Mouse (Mus musculus) thymus, adult 2 months (tissue): ENCODE measurements around the gene Exoc6b. TPM values are rescaled to one million over a fixed set of nuclear protein-coding genes. Genes with fewer than 3 reads are reported as not detected.
"Not testable (repeated sequence)": the region's sequence is repeated elsewhere in the genome, so short reads cannot be mapped to it uniquely, and the experiment has no call there.

Experiments
- DNase-seq: peaks from one replicate; pipeline ENCODE4 v3.0.0; 2021
- H3K27ac ChIP-seq: fragments of 200-500 bp; 2 replicates; pipeline ENCODE4 v1.5.1; 2012; ENCODE audit warnings: low read length, control low read depth; ENCODE audit not compliant: control insufficient read depth, insufficient read depth
- H3K27me3 ChIP-seq: fragments of 200-500 bp; 2 replicates; pipeline ENCODE4 v1.6.1; 2012; ENCODE audit warnings: mild to moderate bottlenecking, low read length, moderate library complexity, mixed read lengths; ENCODE audit not compliant: control insufficient read depth, insufficient read depth
- H3K36me3 ChIP-seq: fragments of 200-500 bp; 2 replicates; pipeline ENCODE4 v1.6.1; 2012; ENCODE audit warnings: mild to moderate bottlenecking, low read length, moderate library complexity; ENCODE audit not compliant: control insufficient read depth, insufficient read depth
- H3K4me1 ChIP-seq: fragments of 200-500 bp; replicated peaks from 2 replicates; pipeline ENCODE4 v1.6.1; 2012; ENCODE audit warnings: low read length; ENCODE audit not compliant: control insufficient read depth, insufficient read depth
- H3K4me3 ChIP-seq: fragments of 200-500 bp; 2 replicates; pipeline ENCODE4 v1.5.1; 2012; ENCODE audit warnings: mild to moderate bottlenecking, low read length, control low read depth, moderate library complexity; ENCODE audit not compliant: control insufficient read depth, insufficient read depth
- CTCF ChIP-seq: fragments of 200-500 bp; IDR thresholded peaks from 2 replicates; pipeline ENCODE4 v1.5.1; 2012; ENCODE audit warnings: mild to moderate bottlenecking, control low read depth, low read length, moderate library complexity, borderline replicate concordance; ENCODE audit not compliant: control insufficient read depth, poor library complexity, insufficient read depth; ENCODE audit errors: extremely low read depth
- POLR2A ChIP-seq: fragments of 200-500 bp; IDR thresholded peaks from 2 replicates; pipeline ENCODE4 v1.6.1; 2012; ENCODE audit warnings: mild to moderate bottlenecking, low read length, control low read depth, moderate library complexity; ENCODE audit not compliant: control insufficient read depth, poor library complexity, insufficient read depth; ENCODE audit errors: extremely low read depth
- WGBS: fragments of 180-500 bp; shearing (Covaris S2); methylation state at CpG from one replicate; pipeline ENCODE4 v1.1.7; 2018; 5-methylcytosine and 5-hydroxymethylcytosine counted together
- polyA plus RNA-seq: library from polyadenylated mRNA; depleted of rRNA; stranded (reverse); fragments of >200 nt; gene quantifications from 2 replicates; pipeline ENCODE4 v1.2.3, GENCODE M21; 2012

The Exoc6b gene
- polyA plus RNA-seq, 1 experiment = 8.2 TPM

GRCm38 (mm10) chr6:85086645-85087044 is 17.3 kb upstream of the Exoc6b start:
- no peaks in the 10 kb centered on the region for H3K27me3 ChIP-seq
- H3K27ac ChIP-seq = no peak overlapping the region
- no peaks in the 10 kb centered on the region for H3K4me1 ChIP-seq
- H3K36me3 ChIP-seq = no peaks in the 10 kb centered on the region
- DNase-seq = no peak
- TF ChIP-seq POLR2A (no peak), CTCF (no peak)
- H3K4me3 ChIP-seq = no peak overlapping the region
- WGBS = 47% methylated on average over 3 of the region's 3 CpGs

GRCm38 (mm10) chr6:85076179-85076720 is 6.9 kb upstream of the Exoc6b start:
- not testable (repeated sequence) for H3K27ac ChIP-seq, DNase-seq, H3K27me3 ChIP-seq, H3K36me3 ChIP-seq, H3K4me3 ChIP-seq, H3K4me1 ChIP-seq
- WGBS = 92% methylated on average over 29 of the region's 29 CpGs

- Histone ChIP-seq H3K4me1 (no peaks in the 10 kb centered on the region), H3K27me3 (no peaks in the 10 kb centered on the region), H3K4me3 (no peak overlapping the region), H3K36me3 (no peaks in the 10 kb centered on the region), H3K27ac (no peak overlapping the region)
- WGBS = 6% methylated on average over 2 of the region's 2 CpGs
- no peak for DNase-seq
- no peak for TF ChIP-seq CTCF
- TF ChIP-seq POLR2A = no peak
These were observed 5.7 kb upstream of the Exoc6b start for GRCm38 (mm10) chr6:85074996-85075395.

GRCm38 (mm10) chr6:85068322-85069022 is 841 bp downstream of the Exoc6b start:
- Histone ChIP-seq H3K27ac (no peak overlapping the region), H3K4me3 (peak overlapping the region; percentile 98), H3K36me3 (no peaks in the 10 kb centered on the region), H3K4me1 (peaks cover 6% of the 10 kb centered on the region), H3K27me3 (no peaks in the 10 kb centered on the region)
- WGBS = 2% methylated on average over 17 of the region's 17 CpGs
- DNase-seq = peak; percentile 19
- TF ChIP-seq POLR2A = no peak
- TF ChIP-seq CTCF = no peak

- no peak for DNase-seq
- H3K4me3 ChIP-seq = no peak overlapping the region
- H3K27me3 ChIP-seq = no peaks in the 10 kb centered on the region
- H3K36me3 ChIP-seq = no peaks in the 10 kb centered on the region
- TF ChIP-seq CTCF (no peak), POLR2A (no peak)
- WGBS = 86% methylated on average over 1 of the region's 1 CpGs
- H3K27ac ChIP-seq = no peak overlapping the region
- no peaks in the 10 kb centered on the region for H3K4me1 ChIP-seq
These were observed 11.7 kb downstream of the Exoc6b start for GRCm38 (mm10) chr6:85057641-85058040.

- no peak for DNase-seq
- 90% methylated on average over 4 of the region's 4 CpGs for WGBS
These were observed 18.2 kb downstream of the Exoc6b start for GRCm38 (mm10) chr6:85051109-85051508.

GRCm38 (mm10) chr6:85046531-85046930 is 22.8 kb downstream of the Exoc6b start:
- no peak for DNase-seq
- Histone ChIP-seq H3K4me3 (no peak overlapping the region), H3K4me1 (no peaks in the 10 kb centered on the region), H3K27ac (no peak overlapping the region), H3K27me3 (no peaks in the 10 kb centered on the region), H3K36me3 (no peaks in the 10 kb centered on the region)
- 98% methylated on average over 3 of the region's 3 CpGs for WGBS
- TF ChIP-seq POLR2A (no peak), CTCF (no peak)

More at GRCm38 (mm10) chr6:85051109-85051508, 18.2 kb downstream of the Exoc6b start:
- Histone ChIP-seq H3K27me3 (no peaks in the 10 kb centered on the region), H3K4me1 (no peaks in the 10 kb centered on the region), H3K27ac (no peak overlapping the region), H3K36me3 (no peaks in the 10 kb centered on the region), H3K4me3 (no peak overlapping the region)
- TF ChIP-seq CTCF = no peak
- TF ChIP-seq POLR2A = no peak
